Mouse (Mus musculus): ENCODE data around the gene Herc3.

DNA sequence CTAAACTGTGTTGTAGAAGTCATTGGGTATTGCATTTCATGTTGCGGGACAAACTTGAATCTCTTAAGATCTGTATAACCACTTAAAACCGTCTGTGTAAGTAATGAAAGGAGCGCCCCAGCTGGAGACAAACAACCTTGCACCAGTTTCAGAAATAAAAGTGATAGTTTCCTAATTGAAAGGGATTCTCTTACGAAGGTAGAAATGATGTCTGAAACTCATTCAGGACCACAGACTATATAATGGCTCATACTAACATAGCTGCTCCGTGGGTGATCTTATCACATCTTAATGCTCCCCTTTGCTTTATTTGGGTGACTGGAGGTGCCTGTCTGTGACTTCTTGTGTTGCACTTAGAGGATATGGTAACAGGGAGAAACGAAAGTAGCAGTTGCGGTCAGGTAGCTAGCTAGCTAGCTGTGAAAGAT lies 1.3 kb downstream of the Herc3 start:
- no peak for TF ChIP-seq POLR2A (IDR thresholded peaks at IDR 0.05; ENCODE audit: insufficient read depth, low read depth, low read length)
- no peak for TF ChIP-seq CTCF (IDR thresholded peaks at IDR 0.05; ENCODE audit: insufficient read depth, low read depth, low read length)
